Mouse (Mus musculus) neural tube, postnatal 0 days (tissue): ENCODE results near the gene Klhl12. TPM values are rescaled to one million over a fixed set of nuclear protein-coding genes. Genes with fewer than 3 reads are reported as not detected.

ENCODE experiments used
- polyA plus RNA-seq: library from polyadenylated mRNA; unstranded; fragments of >200 nt; fragmentation: Nextera tagmentation; extraction: Ambion mirVana; gene quantifications from 2 replicates; pipeline ENCODE4 v1.2.1, GENCODE M21; 2015

The Klhl12 gene
- 32.1 and 33.4 TPM in 2 replicates for polyA plus RNA-seq

GRCm38 (mm10) chr1:134454904-134455824 lies at the start of gene Klhl12:
Gene Klhl12, plus strand, starts transcription at chr1:134455531.

DNA sequence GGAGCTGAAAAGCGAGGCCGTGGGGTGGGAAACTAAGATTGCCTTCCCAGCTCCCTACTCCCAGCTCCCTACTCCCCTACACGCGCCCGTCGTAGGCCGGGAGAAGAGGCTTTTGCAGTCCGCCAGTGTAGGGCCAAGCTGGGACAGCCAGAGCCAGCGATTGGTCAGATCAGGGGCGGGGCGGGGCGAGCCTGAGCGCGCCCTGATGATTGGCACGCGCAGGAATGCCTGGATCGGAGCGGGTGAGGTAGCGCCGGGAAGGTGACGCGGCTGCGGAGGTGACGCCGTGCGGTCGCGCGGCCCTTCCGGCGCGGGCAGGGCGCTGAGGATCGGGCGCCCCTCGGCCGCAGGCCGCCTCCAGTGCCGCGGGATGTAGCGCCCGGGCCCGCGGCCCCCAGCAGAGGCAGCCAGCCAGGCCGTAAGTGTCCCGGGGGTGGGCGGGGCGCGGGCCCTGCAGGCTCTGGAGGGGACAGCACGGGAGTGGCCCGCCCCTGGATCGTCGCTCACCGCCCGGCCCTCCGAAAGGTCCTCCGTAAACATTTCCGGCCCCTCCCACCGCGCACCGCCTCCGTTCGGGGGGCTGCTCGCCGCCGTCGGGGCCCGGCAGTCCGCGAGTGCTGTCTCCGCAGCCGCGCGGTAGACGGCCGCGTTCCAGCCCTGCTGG lies 40.0 kb upstream of the Klhl12 start, which contains the start of gene Adipor1:
TSS of gene Adipor1 (plus strand) at position 211 of the 664 bp plus-strand sequence.

DNA sequence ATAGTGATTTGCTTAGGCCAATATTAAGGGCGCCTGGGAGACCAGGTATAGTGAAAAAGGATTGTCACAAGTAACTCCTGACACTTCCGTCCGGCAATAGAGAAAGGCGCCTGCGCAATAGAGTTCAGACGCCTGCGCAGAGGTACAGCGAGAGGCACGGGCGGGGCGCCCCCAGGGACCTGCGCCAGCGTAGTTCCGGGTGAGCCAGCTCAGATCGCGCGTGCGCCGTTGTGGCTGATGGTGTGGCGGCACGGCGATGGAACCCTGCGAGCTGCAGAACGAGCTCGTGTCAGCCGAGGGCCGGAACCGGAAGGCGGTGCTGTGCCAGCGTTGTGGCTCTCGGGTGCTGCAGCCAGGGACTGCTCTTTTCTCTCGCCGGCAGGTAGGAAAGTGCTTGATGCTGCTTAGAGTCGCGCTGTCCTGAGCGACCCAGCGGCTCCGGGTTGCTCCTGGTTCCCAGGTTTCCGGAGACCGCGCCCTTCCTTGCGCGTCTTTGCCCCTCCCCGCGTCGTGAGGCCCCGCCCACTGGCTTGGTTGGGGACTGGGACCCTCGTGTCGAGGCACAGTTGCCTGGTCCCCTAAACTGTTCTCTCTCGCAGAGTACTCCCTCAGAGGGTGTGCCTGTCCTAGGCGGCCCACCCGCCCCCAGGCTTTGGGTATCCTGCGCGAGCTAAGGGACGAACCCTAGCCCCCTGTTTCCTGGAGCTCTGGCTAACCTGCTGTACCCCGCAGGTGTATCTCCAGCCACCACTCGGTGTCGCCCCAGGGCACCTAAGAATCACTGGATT lies 39.3 kb downstream of the Klhl12 start, which contains the start of gene Rabif:
TSS of gene Rabif (plus strand) at position 221 of the 788 bp plus-strand sequence.

Other genes with a start within 250 kb of the Klhl12 start
- gene Adora1, start 220.1 kb upstream of the Klhl12 start, polyA plus RNA-seq: 41.1 and 46.1 TPM in 2 replicates
- not detected in 2 replicates for gene Myog, start 165.5 kb upstream of the Klhl12 start, polyA plus RNA-seq
- gene Ppfia4, start 122.6 kb upstream of the Klhl12 start, polyA plus RNA-seq: 31.5 and 40.2 TPM in 2 replicates
- 77.4 and 78.9 TPM in 2 replicates for gene Tmem183a, start 93.6 kb upstream of the Klhl12 start, polyA plus RNA-seq
- gene 4933406M09Rik, start 69.6 kb upstream of the Klhl12 start, polyA plus RNA-seq: not detected in 2 replicates
- gene Cyb5r1, start 50.0 kb upstream of the Klhl12 start, polyA plus RNA-seq: 11.5 and 11.9 TPM in 2 replicates
- gene Adipor1, start 40.2 kb upstream of the Klhl12 start, polyA plus RNA-seq: 87.6 and 88.1 TPM in 2 replicates
- gene Rabif, start 39.1 kb downstream of the Klhl12 start, polyA plus RNA-seq: 66.1 and 67.5 TPM in 2 replicates
- gene Mgat4e, start 94.2 kb downstream of the Klhl12 start, polyA plus RNA-seq: not detected in 2 replicates
- gene Kdm5b, start 104.6 kb downstream of the Klhl12 start, polyA plus RNA-seq: 39.9 and 40.4 TPM in 2 replicates
- 43.2 and 43.8 TPM in 2 replicates for gene Syt2, start 191.1 kb downstream of the Klhl12 start, polyA plus RNA-seq